Mouse (Mus musculus) MEL (cell line): ENCODE measurements around the gene Trp53rkb. TPM values are rescaled to one million over a fixed set of nuclear protein-coding genes. Genes with fewer than 3 reads are reported as not detected.

Source experiments
- DNase-seq: peaks from one replicate; pipeline ENCODE4 v3.0.0; 2011; ENCODE audit warnings: low read depth, low spot score
- H3K27ac ChIP-seq: 2 replicates; pipeline ENCODE4 v1.5.1; 2012; ENCODE audit warnings: low read depth, mild to moderate bottlenecking, control low read depth, low read length, moderate library complexity; ENCODE audit not compliant: control insufficient read depth
- H3K27me3 ChIP-seq, 2 experiments: fragments of 150-350 bp in 1 of 2; sonication (generic) in 1 of 2; 2 replicates each; pipeline ENCODE4 v1.6.1; 2012; ENCODE audit warnings: low read length in 2 of 2, mild to moderate bottlenecking in 2 of 2, improper control_type of control experiment in 1 of 2, moderate library complexity in 1 of 2; ENCODE audit not compliant: insufficient read depth in 2 of 2, control insufficient read depth in 1 of 2
- H3K36me3 ChIP-seq, 2 experiments: 2 replicates each; pipeline ENCODE4 v1.6.1; 2012 to 2014; ENCODE audit warnings: low read length in 2 of 2, improper control_type of control experiment in 1 of 2, inconsistent platforms in 1 of 2, mild to moderate bottlenecking in 1 of 2; ENCODE audit not compliant: insufficient read depth in 2 of 2, control insufficient read depth in 1 of 2
- H3K4me1 ChIP-seq, 2 experiments: fragments of 150-350 bp in 1 of 2; sonication (generic) in 1 of 2; 2 replicates each; pipeline ENCODE4 v1.6.1; 2012; ENCODE audit warnings: low read length in 2 of 2, improper control_type of control experiment in 1 of 2, mild to moderate bottlenecking in 1 of 2; ENCODE audit not compliant: insufficient read depth in 2 of 2, control insufficient read depth in 1 of 2
- H3K4me3 ChIP-seq, 2 experiments: fragments of 150-350 bp in 1 of 2; sonication (generic) in 1 of 2; 2 replicates each; pipeline ENCODE4 v1.5.1; 2012; ENCODE audit warnings: low read depth in 2 of 2, low read length in 2 of 2, mild to moderate bottlenecking in 2 of 2, moderate library complexity in 2 of 2, control low read depth in 1 of 2, improper control_type of control experiment in 1 of 2; ENCODE audit not compliant: control insufficient read depth in 1 of 2, insufficient read depth in 1 of 2
- H3K79me2 ChIP-seq: 2 replicates; pipeline ENCODE4 v1.6.1; 2012; ENCODE audit warnings: mild to moderate bottlenecking, low read length, moderate library complexity; ENCODE audit not compliant: control insufficient read depth, poor library complexity, insufficient read depth
- H3K9ac ChIP-seq: 2 replicates; pipeline ENCODE4 v1.6.1; 2012; ENCODE audit warnings: low read depth, mild to moderate bottlenecking, control low read depth, low read length, moderate library complexity; ENCODE audit not compliant: control insufficient read depth, poor library complexity, severe bottlenecking
- H3K9me3 ChIP-seq: fragments of 150-350 bp; sonication (generic); replicated peaks from 2 replicates; pipeline ENCODE4 v1.6.1; 2012; ENCODE audit warnings: mild to moderate bottlenecking, low read length, improper control_type of control experiment, moderate library complexity; ENCODE audit not compliant: insufficient read depth
- CHD2 ChIP-seq: IDR thresholded peaks from 2 replicates; pipeline ENCODE4 v1.6.1; 2011; ENCODE audit warnings: low read length, improper control_type of control experiment
- CTCF ChIP-seq, 3 experiments: IDR thresholded peaks in 2 of 3; conservative IDR thresholded peaks in 1 of 3; 2 replicates each; pipeline ENCODE4 v1.5.1; 2011 to 2012; ENCODE audit warnings: low read length in 3 of 3, low read depth in 2 of 3, mild to moderate bottlenecking in 2 of 3, improper control_type of control experiment in 1 of 3, inconsistent platforms in 1 of 3, mixed read lengths in 1 of 3, moderate library complexity in 1 of 3; ENCODE audit not compliant: control insufficient read depth in 1 of 3, insufficient read depth in 1 of 3, poor library complexity in 1 of 3, severe bottlenecking in 1 of 3
- E2F4 ChIP-seq: IDR thresholded peaks from 2 replicates; pipeline ENCODE4 v1.6.1; 2011; ENCODE audit warnings: low read depth, low read length, improper control_type of control experiment, borderline replicate concordance
- EP300 ChIP-seq, 2 experiments: IDR thresholded peaks; 2 replicates each; pipeline ENCODE4 v1.6.1; 2011; ENCODE audit warnings: improper control_type of control experiment in 2 of 2, low read length in 2 of 2, low read depth in 1 of 2, mild to moderate bottlenecking in 1 of 2
- GABPA ChIP-seq: IDR thresholded peaks from 2 replicates; pipeline ENCODE4 v1.6.1; 2012; ENCODE audit warnings: low read depth, mild to moderate bottlenecking, inconsistent platforms, low read length, improper control_type of control experiment, moderate library complexity
- HCFC1 ChIP-seq: IDR thresholded peaks from 2 replicates; pipeline ENCODE4 v1.6.1; 2012; ENCODE audit warnings: low read depth, mild to moderate bottlenecking, inconsistent platforms, low read length, improper control_type of control experiment, moderate library complexity
- MAX ChIP-seq: IDR thresholded peaks from 2 replicates; pipeline ENCODE4 v1.6.1; 2011; ENCODE audit warnings: low read length, improper control_type of control experiment
- MAZ ChIP-seq: IDR thresholded peaks from 2 replicates; pipeline ENCODE4 v1.6.1; 2012; ENCODE audit warnings: low read depth, mild to moderate bottlenecking, inconsistent platforms, low read length, improper control_type of control experiment
- MEF2A ChIP-seq: IDR thresholded peaks from 2 replicates; pipeline ENCODE4 v1.6.1; 2014; ENCODE audit warnings: low read depth, mild to moderate bottlenecking, inconsistent platforms, low read length, improper control_type of control experiment; ENCODE audit not compliant: poor library complexity, insufficient replicate concordance, severe bottlenecking; ENCODE audit errors: extremely low read depth
- MXI1 ChIP-seq: IDR thresholded peaks from 2 replicates; pipeline ENCODE4 v1.6.1; 2011; ENCODE audit warnings: mild to moderate bottlenecking, low read depth, low read length, improper control_type of control experiment
- MYC ChIP-seq: IDR thresholded peaks from 2 replicates; pipeline ENCODE4 v1.6.1; 2011; ENCODE audit warnings: low read depth, mild to moderate bottlenecking, low read length, improper control_type of control experiment, moderate library complexity
- RAD21 ChIP-seq: IDR thresholded peaks from 2 replicates; pipeline ENCODE4 v1.6.1; 2011; ENCODE audit warnings: mild to moderate bottlenecking, low read depth, low read length, improper control_type of control experiment
- SIN3A ChIP-seq: IDR thresholded peaks from 2 replicates; pipeline ENCODE4 v1.6.1; 2012; ENCODE audit warnings: low read length, improper control_type of control experiment, inconsistent platforms
- SMC3 ChIP-seq: IDR thresholded peaks from 2 replicates; pipeline ENCODE4 v1.6.1; 2011; ENCODE audit warnings: low read depth, low read length, improper control_type of control experiment
- TAL1 ChIP-seq: IDR thresholded peaks from 2 replicates; pipeline ENCODE4 v1.6.1; 2012; ENCODE audit warnings: mild to moderate bottlenecking, inconsistent platforms, low read length, moderate library complexity, mixed read lengths
- TBP ChIP-seq: IDR thresholded peaks from 2 replicates; pipeline ENCODE4 v1.8.0; 2011; ENCODE audit warnings: low read depth, low read length, improper control_type of control experiment
- ZC3H11A ChIP-seq: IDR thresholded peaks from 2 replicates; pipeline ENCODE4 v1.6.1; 2012; ENCODE audit warnings: low read depth, mild to moderate bottlenecking, inconsistent platforms, low read length, improper control_type of control experiment
- ZMIZ1 ChIP-seq: IDR thresholded peaks from 2 replicates; pipeline ENCODE4 v1.6.1; 2012; ENCODE audit warnings: low read depth, mild to moderate bottlenecking, inconsistent platforms, low read length, improper control_type of control experiment, moderate library complexity
- polyA plus RNA-seq, 2 experiments: library from polyadenylated mRNA; stranded (reverse) in 1 of 2; unstranded in 1 of 2; fragments of >175 nt in 1 of 2; fragments of >200 nt in 1 of 2; gene quantifications; 2 replicates each; pipeline versions ENCODE4 v1.2.1 to v1.2.4; 2012; ENCODE audit warnings: low replicate concordance in 2 of 2, low read depth in 1 of 2; ENCODE audit not compliant: insufficient read length in 2 of 2, insufficient read depth in 1 of 2, missing spikeins in 1 of 2
- total RNA-seq: library from RNA; depleted of rRNA; stranded (reverse); fragments of 300-350 nt; gene quantifications from 2 replicates; pipeline ENCODE4 v1.2.3, GENCODE M21; 2012

The Trp53rkb gene
- total and polyA plus RNA-seq, 3 experiments: 6.8 to 8.9 TPM; not detected in 1

DNA sequence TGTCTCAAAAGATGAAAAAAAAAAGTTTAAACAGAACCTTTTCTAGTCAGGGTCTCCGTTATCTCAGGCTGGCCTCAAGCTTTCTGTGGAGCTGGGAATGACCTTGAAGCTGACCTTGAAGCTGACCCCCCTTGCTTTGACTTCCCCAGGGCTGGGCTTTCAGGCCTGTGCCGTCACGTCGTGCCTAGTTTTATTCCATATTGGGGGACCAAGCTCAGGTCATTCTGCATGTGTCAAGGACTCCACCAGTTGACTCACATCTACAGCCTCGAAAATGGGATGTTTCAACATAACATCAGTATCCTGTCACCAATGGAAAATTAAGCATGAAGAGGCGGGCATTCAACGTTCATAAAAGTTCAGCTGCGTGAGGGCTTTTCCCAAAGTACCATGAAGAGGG lies 12.4 kb upstream of the Trp53rkb start:
- Histone ChIP-seq H3K27ac (no peak overlapping the region), H3K36me3 (no peaks in the 10 kb centered on the region), H3K9me3 (no peaks in the 10 kb centered on the region), H3K27me3 (no peaks in the 10 kb centered on the region), H3K9ac (no peak overlapping the region), H3K4me1 (no peaks in the 10 kb centered on the region), H3K4me3 (no peak overlapping the region), H3K79me2 (no peaks in the 10 kb centered on the region)
- no peak for TF ChIP-seq ZMIZ1
- TF ChIP-seq CHD2: no peak
- TF ChIP-seq ZC3H11A: no peak
- no peak for TF ChIP-seq MAX
- no peak for TF ChIP-seq GABPA
- no peak for TF ChIP-seq SIN3A
- no peak for TF ChIP-seq EP300 (IDR thresholded peaks at IDR 0.05; ENCODE audit: low read depth in 1 of 2, low read length in 2 of 2)
- no peak for TF ChIP-seq MEF2A
- TF ChIP-seq TBP: no peak
- TF ChIP-seq MYC: no peak
- TF ChIP-seq E2F4: no peak
- DNase-seq: no peak

- Histone ChIP-seq H3K27me3 (no peaks in the 10 kb centered on the region), H3K4me1 (peaks cover 0 to 5% of the 10 kb centered on the region in 2 experiments; a peak in 1 of 4 replicates), H3K27ac (no peak overlapping the region), H3K79me2 (no peaks in the 10 kb centered on the region), H3K9ac (no peak overlapping the region), H3K9me3 (no peaks in the 10 kb centered on the region), H3K36me3 (no peaks in the 10 kb centered on the region), H3K4me3 (no peak overlapping the region)
- peak; percentile 100 for TF ChIP-seq SMC3
- peak; percentile 98 for TF ChIP-seq ZC3H11A
- 0 out of 2 replicates have a peak, but pooled peaks have one; percentile 22 for TF ChIP-seq MAZ
- TF ChIP-seq CTCF (IDR thresholded peaks at IDR 0.05 in 2 of 3, conservative IDR thresholded peaks at IDR 0.05 in 1 of 3; ENCODE audit: control insufficient read depth in 1 of 3, insufficient read depth in 1 of 3, low read depth in 2 of 3, low read length in 3 of 3, poor library complexity in 1 of 3, severe bottlenecking in 1 of 3): peak; percentile 96 to 99 (median 99)
- TF ChIP-seq TAL1: no peak
- peak; percentile 98 for TF ChIP-seq RAD21
- TF ChIP-seq MXI1: no peak
- TF ChIP-seq HCFC1: peak; percentile 23; the same call in 1 of the 2 replicates
- DNase-seq: peak; percentile 71
Measured at GRCm38 (mm10) chr2:166780980-166781578, 11.3 kb upstream of the Trp53rkb start.
